Mouse (Mus musculus): ENCODE results near the gene Dtx4. TPM values are rescaled to one million over a fixed set of nuclear protein-coding genes. Genes with fewer than 3 reads are reported as not detected.

Dtx4 gene
- polyA plus RNA-seq, 1 experiment from 2014 or later, result 19.3 TPM

DNA sequence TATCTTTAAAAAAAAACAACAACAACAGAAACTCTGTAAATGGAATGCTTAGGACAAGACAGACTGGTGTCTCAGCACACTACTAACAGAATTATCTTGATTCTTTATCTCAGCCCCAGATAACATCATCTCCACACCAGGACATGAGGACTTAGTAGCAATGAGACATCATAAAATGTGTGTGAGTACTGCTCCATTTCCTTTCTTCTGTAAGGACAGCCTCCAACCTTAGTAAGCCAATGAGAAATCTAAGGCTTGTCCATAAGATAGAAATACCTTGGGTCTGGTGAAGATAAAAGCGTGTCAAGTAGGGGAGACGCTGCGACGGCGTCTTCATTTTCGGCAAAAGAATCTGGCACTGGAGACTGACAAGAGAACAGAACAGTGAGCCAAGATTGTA lies 73.6 kb downstream of the Dtx4 start, which contains the start of gene Pfpl:
Gene Pfpl (plus strand): TSS at position 301 of the 400 bp plus-strand sequence.
- Histone ChIP-seq H3K9me3 (no peaks in the 10 kb centered on the region), H3K36me3 (no peaks in the 10 kb centered on the region), H3K4me1 (no peaks in the 10 kb centered on the region), H3K27me3 (no peaks in the 10 kb centered on the region), H3K9ac (replicated peaks) (no peak within 1 kb of the TSS), H3K4me3 (no peak within 1 kb of the TSS), H3K27ac (replicated peaks) (no peak within 1 kb of the TSS), H3K4me2 (replicated peaks) (no peak within 1 kb of the TSS)
- WGBS, result 97% methylated on average over 6 of the region's 6 CpGs
- no peak for ATAC-seq (replicated peaks)

DNA sequence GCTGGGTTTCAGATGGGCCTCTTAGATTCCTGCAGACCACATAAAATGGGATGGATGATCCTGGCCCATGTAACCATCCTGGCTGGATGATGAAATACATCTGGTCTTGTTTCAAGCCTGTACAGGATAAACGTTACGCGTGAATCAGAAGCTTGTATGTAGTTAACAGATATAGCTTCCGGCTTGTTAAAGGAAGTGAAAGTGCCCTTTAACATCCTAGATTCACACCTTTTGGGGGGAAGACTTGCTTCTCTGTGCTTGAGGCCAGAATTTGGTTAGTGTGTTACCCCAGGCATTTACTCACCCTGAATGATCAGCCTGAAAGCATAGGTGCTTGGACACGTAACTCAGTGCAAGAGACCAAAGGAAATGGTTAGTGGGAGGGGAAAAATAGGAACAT lies 74.2 kb downstream of the Dtx4 start:
- H3K27ac ChIP-seq (replicated peaks), result no peak overlapping the region
- no peak for ATAC-seq (replicated peaks)
- no peaks in the 10 kb centered on the region for H3K27me3 ChIP-seq
- H3K9me3 ChIP-seq, result no peaks in the 10 kb centered on the region
- H3K4me3 ChIP-seq, result no peak overlapping the region
- H3K9ac ChIP-seq (replicated peaks), result no peak overlapping the region
- H3K4me1 ChIP-seq, result no peaks in the 10 kb centered on the region
- 91% methylated on average over 5 of the region's 5 CpGs for WGBS
- no peak overlapping the region for H3K4me2 ChIP-seq (replicated peaks)
- no peaks in the 10 kb centered on the region for H3K36me3 ChIP-seq

DNA sequence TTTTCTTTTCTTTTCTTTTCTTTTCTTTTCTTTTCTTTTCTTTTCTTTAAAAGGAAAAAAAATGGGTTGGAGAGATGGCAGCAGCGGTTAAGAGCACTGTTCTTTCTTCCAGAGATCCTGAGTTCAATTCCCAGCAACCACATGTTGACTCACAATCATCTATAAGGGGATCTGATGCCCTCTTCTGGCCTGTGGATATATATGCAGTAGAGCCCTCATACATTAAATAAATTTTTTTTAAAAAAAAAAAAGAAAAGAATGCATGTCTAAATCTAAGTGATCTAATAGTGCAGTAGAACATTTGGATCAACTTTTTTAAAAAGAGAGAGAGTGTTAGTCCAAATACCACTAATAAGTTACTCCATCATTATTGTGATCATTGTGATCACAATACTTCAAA lies 79.6 kb downstream of the Dtx4 start:
- Histone ChIP-seq H3K9ac (replicated peaks) (no peak overlapping the region), H3K9me3 (no peaks in the 10 kb centered on the region), H3K27me3 (no peaks in the 10 kb centered on the region), H3K4me2 (replicated peaks) (no peak overlapping the region), H3K27ac (replicated peaks) (no peak overlapping the region), H3K4me1 (no peaks in the 10 kb centered on the region), H3K4me3 (no peak overlapping the region), H3K36me3 (no peaks in the 10 kb centered on the region)
- 81% methylated on average over 1 of the region's 1 CpGs for WGBS
- no peak for ATAC-seq (replicated peaks)

DNA sequence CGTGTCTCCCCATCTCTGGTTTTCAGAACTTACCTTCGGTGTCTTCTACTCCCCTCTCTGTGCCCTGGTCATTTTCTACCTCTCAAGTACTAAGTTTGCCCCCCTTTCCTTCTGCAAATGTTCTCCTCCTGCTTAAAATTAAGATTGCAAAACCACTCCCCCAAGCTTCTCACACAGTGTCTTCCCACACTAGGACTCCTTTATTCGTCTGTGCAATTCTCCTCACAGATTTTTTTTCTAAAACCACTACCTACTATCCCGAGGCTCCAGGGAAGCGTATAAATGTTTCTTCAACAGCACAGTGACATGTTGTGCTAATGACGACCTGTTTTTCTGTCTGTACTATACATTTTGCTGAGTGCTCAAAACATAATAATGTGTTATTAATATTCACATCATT lies 80.7 kb downstream of the Dtx4 start:
- no peak for ATAC-seq (replicated peaks)
- Histone ChIP-seq H3K4me2 (replicated peaks) (no peak overlapping the region), H3K27me3 (no peaks in the 10 kb centered on the region), H3K36me3 (no peaks in the 10 kb centered on the region), H3K9me3 (no peaks in the 10 kb centered on the region), H3K27ac (replicated peaks) (no peak overlapping the region), H3K4me3 (no peak overlapping the region), H3K4me1 (no peaks in the 10 kb centered on the region), H3K9ac (replicated peaks) (no peak overlapping the region)
- 77% methylated on average over 6 of the region's 6 CpGs for WGBS

DNA sequence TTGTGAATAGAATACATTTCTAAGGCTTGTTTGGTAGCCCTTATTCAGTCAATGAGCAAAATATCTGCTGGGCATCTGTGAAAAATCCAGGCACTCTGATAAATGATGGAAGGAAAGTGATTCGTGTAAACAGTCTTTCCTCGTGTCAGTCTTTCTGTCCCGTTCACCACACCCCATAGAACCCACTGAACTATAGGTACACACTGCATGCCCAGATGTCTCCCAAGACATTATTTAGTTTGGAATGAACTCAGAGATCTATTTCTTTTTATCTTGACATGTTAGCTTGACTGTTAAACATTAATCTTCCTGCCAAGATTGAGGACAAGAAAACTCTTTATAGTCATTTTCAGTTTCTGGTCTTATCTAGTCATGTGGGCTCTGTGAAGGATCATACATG lies 82.9 kb downstream of the Dtx4 start:
- no peak for ATAC-seq (replicated peaks)
- no peak overlapping the region for H3K4me3 ChIP-seq
- 96% methylated on average over 3 of the region's 3 CpGs for WGBS

DNA sequence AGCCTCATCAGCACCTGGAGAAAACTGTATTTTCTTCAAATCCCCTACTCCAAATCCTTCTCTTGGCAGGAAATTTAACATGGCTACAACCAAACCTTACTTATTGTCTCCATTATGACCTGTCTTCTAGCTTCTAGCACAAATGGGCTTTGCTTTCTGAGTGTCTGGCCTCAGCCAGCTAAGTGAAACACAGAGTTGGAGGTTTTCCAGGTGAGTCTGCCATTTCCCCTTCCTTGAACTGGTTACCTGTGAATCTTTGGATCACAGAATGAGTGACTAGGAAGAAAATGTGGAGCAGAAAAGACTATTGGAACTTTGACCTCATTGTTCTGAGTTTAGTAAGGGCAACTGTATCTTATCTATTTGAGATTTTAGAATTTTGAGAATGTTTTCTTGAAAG lies 83.9 kb downstream of the Dtx4 start, which contains the start of gene Olfr1441:
Gene Olfr1441 (plus strand): TSS at position 73 of the 400 bp plus-strand sequence.
- ATAC-seq (replicated peaks), result no peak
- Histone ChIP-seq H3K4me2 (replicated peaks) (no peak within 1 kb of the TSS), H3K9me3 (no peaks in the 10 kb centered on the region), H3K9ac (replicated peaks) (no peak within 1 kb of the TSS), H3K27me3 (no peaks in the 10 kb centered on the region), H3K36me3 (no peaks in the 10 kb centered on the region), H3K4me3 (no peak within 1 kb of the TSS), H3K27ac (replicated peaks) (no peak within 1 kb of the TSS), H3K4me1 (no peaks in the 10 kb centered on the region)

More for the DNA sequence above, 82.9 kb downstream of the Dtx4 start:
- no peak overlapping the region for H3K4me2 ChIP-seq (replicated peaks)
- H3K27me3 ChIP-seq, result no peaks in the 10 kb centered on the region
- no peak overlapping the region for H3K9ac ChIP-seq (replicated peaks)
- H3K9me3 ChIP-seq, result no peaks in the 10 kb centered on the region
- no peaks in the 10 kb centered on the region for H3K36me3 ChIP-seq
- no peaks in the 10 kb centered on the region for H3K4me1 ChIP-seq
- no peak overlapping the region for H3K27ac ChIP-seq (replicated peaks)

Other genes starting within 250 kb of the Dtx4 start
- gene Olfr235, start 240.4 kb downstream of the Dtx4 start, polyA plus RNA-seq (2015; fragmentation: Nextera tagmentation; extraction: Ambion mirVana), result not detected in 2 replicates
- not detected in 2 replicates for gene Olfr1434, start 221.6 kb downstream of the Dtx4 start, polyA plus RNA-seq (2015; fragmentation: Nextera tagmentation; extraction: Ambion mirVana)
- gene Olfr1436, start 202.3 kb downstream of the Dtx4 start, polyA plus RNA-seq (2015; fragmentation: Nextera tagmentation; extraction: Ambion mirVana), result not detected in 2 replicates
- gene Olfr1437, start 176.4 kb downstream of the Dtx4 start, polyA plus RNA-seq (2015; fragmentation: Nextera tagmentation; extraction: Ambion mirVana), result not detected in 2 replicates
- gene Olfr1438-ps1, start 165.5 kb downstream of the Dtx4 start, polyA plus RNA-seq (2015; fragmentation: Nextera tagmentation; extraction: Ambion mirVana), result not detected in 2 replicates
- not detected in 2 replicates for gene Olfr1440, start 114.2 kb downstream of the Dtx4 start, polyA plus RNA-seq (2015; fragmentation: Nextera tagmentation; extraction: Ambion mirVana)
- gene Olfr1441, start 84.0 kb downstream of the Dtx4 start, polyA plus RNA-seq (2015; fragmentation: Nextera tagmentation; extraction: Ambion mirVana), result not detected in 2 replicates
- not detected in 2 replicates for gene Pfpl, start 73.5 kb downstream of the Dtx4 start, polyA plus RNA-seq (2015; fragmentation: Nextera tagmentation; extraction: Ambion mirVana)
- 0.55 and 0.56 TPM in 2 replicates for gene Mpeg1, start 40.7 kb downstream of the Dtx4 start, polyA plus RNA-seq (2015; fragmentation: Nextera tagmentation; extraction: Ambion mirVana)
- gene Fam111a, start 44.3 kb upstream of the Dtx4 start, polyA plus RNA-seq (2015; fragmentation: Nextera tagmentation; extraction: Ambion mirVana), result 8.9 and 9.4 TPM in 2 replicates
- 0.08 TPM in 1 of 2 replicates, not detected in the other for gene Gm4952, start 98.5 kb upstream of the Dtx4 start, polyA plus RNA-seq (2015; fragmentation: Nextera tagmentation; extraction: Ambion mirVana)
- gene Glyat, start 131.9 kb upstream of the Dtx4 start, polyA plus RNA-seq (2015; fragmentation: Nextera tagmentation; extraction: Ambion mirVana), result not detected in 2 replicates
- gene Olfr1442, start 169.0 kb upstream of the Dtx4 start, polyA plus RNA-seq (2015; fragmentation: Nextera tagmentation; extraction: Ambion mirVana), result not detected in 2 replicates
- not detected in 2 replicates for gene Olfr1443, start 176.7 kb upstream of the Dtx4 start, polyA plus RNA-seq (2015; fragmentation: Nextera tagmentation; extraction: Ambion mirVana)
- not detected in 2 replicates for gene Keg1, start 194.3 kb upstream of the Dtx4 start, polyA plus RNA-seq (2015; fragmentation: Nextera tagmentation; extraction: Ambion mirVana)